Mouse (Mus musculus): ENCODE data around the gene Arid1b. TPM values are rescaled to one million over a fixed set of nuclear protein-coding genes. Genes with fewer than 3 reads are reported as not detected.

Gene Arid1b
- polyA plus RNA-seq, 1 experiment from 2014 or later, result 22.6 TPM

- Histone ChIP-seq H3K4me1 (ENCODE audit: control insufficient read depth, insufficient read depth, low read length) (peaks cover 44% of the 10 kb centered on the region), H3K36me3 (ENCODE audit: control insufficient read depth, insufficient read depth, low read length) (no peaks in the 10 kb centered on the region), H3K9ac (replicated peaks; ENCODE audit: low read depth, low read length) (no peak overlapping the region), H3K9me3 (ENCODE audit: control insufficient read depth, low read depth, low read length) (no peaks in the 10 kb centered on the region), H3K27me3 (ENCODE audit: control insufficient read depth, insufficient read depth, low read length) (no peaks in the 10 kb centered on the region), H3K4me3 (ENCODE audit: low read depth, low read length) (no peak overlapping the region), H3K4me2 (replicated peaks; ENCODE audit: low read depth, low read length) (no peak overlapping the region), H3K27ac (ENCODE audit: low read length) (no peak overlapping the region)
- WGBS, result 67% methylated on average over 2 of the region's 2 CpGs
- ATAC-seq (ENCODE audit: insufficient number of reproducible peaks, insufficient read depth, low FRiP score, low read depth), result no peak
These were observed 32.4 kb downstream of the Arid1b start for GRCm38 (mm10) chr17:5026578-5026977.

DNA sequence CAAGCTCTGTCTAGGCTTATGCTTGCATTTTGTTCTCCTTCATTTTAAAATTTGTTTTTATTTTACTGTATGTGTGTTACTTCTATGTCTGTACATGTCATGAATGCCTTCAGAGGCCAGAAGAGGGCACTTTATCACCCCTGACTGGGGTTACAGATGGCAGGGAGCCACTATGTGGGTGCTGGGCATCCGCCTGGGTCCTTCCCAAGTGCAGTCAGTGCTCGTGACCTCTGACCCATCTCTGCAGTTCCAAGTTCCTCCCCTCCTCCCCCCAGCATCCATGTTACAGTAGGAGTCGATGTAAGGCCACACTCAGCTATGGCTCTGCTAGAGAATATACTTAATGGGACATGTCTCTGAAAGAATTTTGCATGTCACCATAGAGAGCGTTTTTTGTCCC lies 35.0 kb downstream of the Arid1b start:
- ATAC-seq (ENCODE audit: insufficient number of reproducible peaks, insufficient read depth, low FRiP score, low read depth), result no peak
- Histone ChIP-seq H3K9me3 (ENCODE audit: control insufficient read depth, low read depth, low read length) (no peaks in the 10 kb centered on the region), H3K36me3 (ENCODE audit: control insufficient read depth, insufficient read depth, low read length) (no peaks in the 10 kb centered on the region), H3K9ac (replicated peaks; ENCODE audit: low read depth, low read length) (no peak overlapping the region), H3K4me2 (replicated peaks; ENCODE audit: low read depth, low read length) (no peak overlapping the region), H3K27me3 (ENCODE audit: control insufficient read depth, insufficient read depth, low read length) (no peaks in the 10 kb centered on the region), H3K4me3 (ENCODE audit: low read depth, low read length) (no peak overlapping the region), H3K27ac (ENCODE audit: low read length) (no peak overlapping the region), H3K4me1 (ENCODE audit: control insufficient read depth, insufficient read depth, low read length) (peaks cover 33% of the 10 kb centered on the region)
- 87% methylated on average over 4 of the region's 4 CpGs for WGBS

DNA sequence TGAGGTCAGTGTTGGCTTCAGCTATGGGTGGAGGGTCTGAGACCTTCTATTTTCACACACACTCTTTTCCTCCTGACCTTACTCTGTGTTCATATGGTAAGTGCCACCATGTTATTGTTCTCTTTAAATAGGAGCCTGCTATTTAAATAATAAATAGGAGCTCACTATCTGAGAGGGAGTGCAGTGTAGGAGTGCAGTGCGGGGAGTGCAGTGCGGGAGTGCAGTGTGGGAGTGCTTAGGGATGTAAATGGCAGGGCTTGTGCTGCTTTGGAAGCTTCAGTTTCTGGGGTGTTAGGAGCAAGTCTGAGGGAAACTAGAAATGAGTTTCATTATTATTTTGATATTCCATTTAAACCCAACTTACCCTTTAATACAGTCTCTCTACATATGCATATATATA lies 36.2 kb downstream of the Arid1b start:
- H3K9ac ChIP-seq (replicated peaks; ENCODE audit: low read depth, low read length), result no peak overlapping the region
- no peak overlapping the region for H3K27ac ChIP-seq (ENCODE audit: low read length)
- WGBS, result 68% methylated on average over 2 of the region's 2 CpGs
- H3K4me1 ChIP-seq (ENCODE audit: control insufficient read depth, insufficient read depth, low read length), result peaks cover 24% of the 10 kb centered on the region
- no peaks in the 10 kb centered on the region for H3K36me3 ChIP-seq (ENCODE audit: control insufficient read depth, insufficient read depth, low read length)
- H3K9me3 ChIP-seq (ENCODE audit: control insufficient read depth, low read depth, low read length), result no peaks in the 10 kb centered on the region
- no peak for ATAC-seq (ENCODE audit: insufficient number of reproducible peaks, insufficient read depth, low FRiP score, low read depth)
- no peaks in the 10 kb centered on the region for H3K27me3 ChIP-seq (ENCODE audit: control insufficient read depth, insufficient read depth, low read length)
- no peak overlapping the region for H3K4me3 ChIP-seq (ENCODE audit: low read depth, low read length)
- H3K4me2 ChIP-seq (replicated peaks; ENCODE audit: low read depth, low read length), result no peak overlapping the region

DNA sequence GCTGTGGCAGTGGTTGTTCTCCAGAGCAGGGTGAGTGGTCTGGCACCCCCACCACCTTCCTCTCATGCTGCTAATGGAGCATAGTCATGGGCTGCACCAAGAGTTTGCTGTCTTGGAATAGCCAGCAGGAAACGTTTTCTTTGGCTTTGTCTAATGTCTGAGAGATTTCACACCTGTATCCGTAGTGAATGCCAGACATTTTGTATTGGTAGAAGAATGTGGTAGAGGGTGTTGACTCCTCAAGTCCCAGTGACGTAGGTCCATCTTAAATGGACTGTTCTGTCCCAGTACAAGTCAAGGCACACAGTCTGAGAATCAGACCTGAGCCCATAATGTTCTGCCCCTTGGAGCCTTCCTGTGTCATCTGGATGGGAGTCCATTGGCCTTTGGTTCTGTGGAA lies 39.2 kb downstream of the Arid1b start:
- 64% methylated on average over 3 of the region's 3 CpGs for WGBS
- H3K27ac ChIP-seq (ENCODE audit: low read length), result no peak overlapping the region
- H3K4me1 ChIP-seq (ENCODE audit: control insufficient read depth, insufficient read depth, low read length), result peaks cover 35% of the 10 kb centered on the region
- H3K9me3 ChIP-seq (ENCODE audit: control insufficient read depth, low read depth, low read length), result no peaks in the 10 kb centered on the region
- no peaks in the 10 kb centered on the region for H3K36me3 ChIP-seq (ENCODE audit: control insufficient read depth, insufficient read depth, low read length)
- no peak overlapping the region for H3K4me3 ChIP-seq (ENCODE audit: low read depth, low read length)
- H3K27me3 ChIP-seq (ENCODE audit: control insufficient read depth, insufficient read depth, low read length), result no peaks in the 10 kb centered on the region
- no peak for ATAC-seq (ENCODE audit: insufficient number of reproducible peaks, insufficient read depth, low FRiP score, low read depth)
- H3K9ac ChIP-seq (replicated peaks; ENCODE audit: low read depth, low read length), result no peak overlapping the region
- H3K4me2 ChIP-seq (replicated peaks; ENCODE audit: low read depth, low read length), result no peak overlapping the region

DNA sequence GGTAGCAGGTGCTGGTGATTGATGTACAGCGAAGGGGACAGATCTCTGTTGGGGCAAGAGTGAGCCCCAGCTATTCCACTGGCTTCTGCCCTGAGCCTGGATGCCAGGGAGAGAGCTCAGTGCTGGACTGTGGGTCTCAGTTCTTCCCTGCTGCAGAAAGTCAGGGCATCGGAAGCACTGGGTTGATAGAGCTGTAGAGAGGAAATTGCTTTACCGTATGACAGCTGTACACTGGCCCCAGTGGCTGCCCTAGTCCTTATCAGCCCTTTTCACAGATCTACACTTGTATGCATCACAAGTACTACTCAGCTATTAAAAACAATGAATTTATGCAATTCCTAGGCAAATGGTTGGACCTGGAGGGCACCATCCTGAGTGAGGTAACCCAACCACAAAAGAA lies 40.1 kb downstream of the Arid1b start:
- Histone ChIP-seq H3K9me3 (ENCODE audit: control insufficient read depth, low read depth, low read length) (no peaks in the 10 kb centered on the region), H3K4me2 (replicated peaks; ENCODE audit: low read depth, low read length) (no peak overlapping the region), H3K36me3 (ENCODE audit: control insufficient read depth, insufficient read depth, low read length) (no peaks in the 10 kb centered on the region), H3K4me1 (ENCODE audit: control insufficient read depth, insufficient read depth, low read length) (peaks cover 38% of the 10 kb centered on the region), H3K27ac (ENCODE audit: low read length) (no peak overlapping the region), H3K9ac (replicated peaks; ENCODE audit: low read depth, low read length) (no peak overlapping the region), H3K27me3 (ENCODE audit: control insufficient read depth, insufficient read depth, low read length) (no peaks in the 10 kb centered on the region), H3K4me3 (ENCODE audit: low read depth, low read length) (no peak overlapping the region)
- WGBS, result 77% methylated on average over 3 of the region's 3 CpGs
- no peak for ATAC-seq (ENCODE audit: insufficient number of reproducible peaks, insufficient read depth, low FRiP score, low read depth)

DNA sequence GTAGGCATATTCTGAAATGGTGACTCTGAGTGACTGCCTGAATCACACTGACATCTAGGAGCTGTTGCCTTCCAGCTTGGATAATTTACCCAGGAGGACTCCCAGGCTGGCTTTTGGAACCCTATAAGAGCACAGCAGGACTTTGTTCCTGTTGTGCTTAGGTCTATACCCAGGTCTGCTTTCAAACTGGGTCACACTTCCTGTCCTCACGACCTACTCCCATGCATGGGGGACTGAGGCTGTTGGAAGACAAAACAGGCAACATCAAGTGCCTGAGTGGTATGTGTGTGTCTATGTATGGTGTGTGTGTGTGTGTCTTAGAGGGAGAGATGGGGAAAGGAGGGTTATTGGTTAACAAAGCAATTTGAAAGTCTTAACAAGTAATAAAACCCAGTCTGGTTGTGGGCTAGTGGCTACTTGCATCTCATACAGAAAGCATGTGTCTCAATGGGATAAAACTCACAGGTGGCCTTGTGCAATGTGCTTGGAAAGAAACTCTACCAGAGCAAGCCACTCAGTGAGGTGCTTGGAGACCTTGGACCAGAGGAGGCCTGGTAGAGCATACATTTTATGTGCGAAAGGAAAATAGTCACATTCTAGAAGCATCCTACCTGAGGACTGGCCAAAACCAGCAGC lies 42.2 kb downstream of the Arid1b start:
- 61% methylated on average over 2 of the region's 2 CpGs for WGBS
- Histone ChIP-seq H3K9ac (replicated peaks; ENCODE audit: low read depth, low read length) (no peak overlapping the region), H3K9me3 (ENCODE audit: control insufficient read depth, low read depth, low read length) (no peaks in the 10 kb centered on the region), H3K4me2 (replicated peaks; ENCODE audit: low read depth, low read length) (no peak overlapping the region), H3K27me3 (ENCODE audit: control insufficient read depth, insufficient read depth, low read length) (no peaks in the 10 kb centered on the region), H3K27ac (ENCODE audit: low read length) (no peak overlapping the region; the same call in 1 of the 2 replicates), H3K4me3 (ENCODE audit: low read depth, low read length) (no peak overlapping the region), H3K36me3 (ENCODE audit: control insufficient read depth, insufficient read depth, low read length) (peaks cover 3% of the 10 kb centered on the region; the same call in 1 of the 2 replicates), H3K4me1 (ENCODE audit: control insufficient read depth, insufficient read depth, low read length) (peaks cover 26% of the 10 kb centered on the region)
- ATAC-seq (ENCODE audit: insufficient number of reproducible peaks, insufficient read depth, low FRiP score, low read depth), result no peak

DNA sequence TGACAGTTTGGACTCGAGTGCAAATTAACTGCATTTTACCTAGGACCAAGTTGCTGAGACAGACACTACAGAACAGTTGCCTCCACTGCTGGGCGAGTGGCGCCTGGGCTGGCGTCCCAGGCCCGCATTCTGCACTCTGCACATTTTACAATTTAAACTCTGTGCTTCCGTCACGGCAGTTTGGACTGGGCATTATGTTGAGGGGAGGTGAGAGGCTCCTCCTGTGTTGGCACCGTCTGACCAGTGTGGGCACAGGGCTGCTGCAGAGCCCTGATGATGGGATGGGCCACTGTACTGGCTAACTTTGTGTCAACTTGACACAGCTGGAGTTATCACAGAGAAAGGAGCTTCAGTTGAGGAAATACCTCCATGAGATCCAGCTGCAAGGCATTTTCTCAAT lies 43.1 kb downstream of the Arid1b start:
- H3K9me3 ChIP-seq (ENCODE audit: control insufficient read depth, low read depth, low read length), result no peaks in the 10 kb centered on the region
- peaks cover 3% of the 10 kb centered on the region; the same call in 1 of the 2 replicates for H3K36me3 ChIP-seq (ENCODE audit: control insufficient read depth, insufficient read depth, low read length)
- H3K27me3 ChIP-seq (ENCODE audit: control insufficient read depth, insufficient read depth, low read length), result no peaks in the 10 kb centered on the region
- H3K4me3 ChIP-seq (ENCODE audit: low read depth, low read length), result no peak overlapping the region
- 84% methylated on average over 8 of the region's 8 CpGs for WGBS
- no peak overlapping the region for H3K4me2 ChIP-seq (replicated peaks; ENCODE audit: low read depth, low read length)
- peaks cover 26% of the 10 kb centered on the region for H3K4me1 ChIP-seq (ENCODE audit: control insufficient read depth, insufficient read depth, low read length)
- H3K27ac ChIP-seq (ENCODE audit: low read length), result no peak overlapping the region
- ATAC-seq (ENCODE audit: insufficient number of reproducible peaks, insufficient read depth, low FRiP score, low read depth), result no peak
- no peak overlapping the region for H3K9ac ChIP-seq (replicated peaks; ENCODE audit: low read depth, low read length)

DNA sequence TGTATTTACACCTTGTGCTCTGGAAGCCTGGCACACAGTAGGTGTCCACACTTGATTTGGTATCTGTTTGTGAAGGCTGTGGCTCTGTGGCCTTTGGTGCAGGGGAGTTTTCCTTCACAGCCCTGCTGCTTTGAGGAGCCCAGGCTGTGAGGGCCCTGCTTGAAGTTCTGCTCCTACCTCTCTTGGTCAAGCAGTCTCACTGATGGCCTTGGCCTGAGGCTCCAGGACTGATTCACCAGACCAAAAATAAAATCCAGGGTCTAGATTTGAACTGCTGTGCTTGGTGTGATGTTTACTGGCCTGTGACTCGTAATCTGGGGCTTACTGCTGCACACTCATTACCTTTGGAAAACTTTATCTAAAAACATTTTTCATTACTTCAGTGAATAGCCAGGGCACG lies 45.7 kb downstream of the Arid1b start:
- 69% methylated on average over 2 of the region's 2 CpGs for WGBS
- H3K36me3 ChIP-seq (ENCODE audit: control insufficient read depth, insufficient read depth, low read length), result peaks cover 3% of the 10 kb centered on the region; the same call in 1 of the 2 replicates
- no peaks in the 10 kb centered on the region for H3K9me3 ChIP-seq (ENCODE audit: control insufficient read depth, low read depth, low read length)
- H3K27ac ChIP-seq (ENCODE audit: low read length), result no peak overlapping the region
- peaks cover 18% of the 10 kb centered on the region; the same call in 1 of the 2 replicates for H3K4me1 ChIP-seq (ENCODE audit: control insufficient read depth, insufficient read depth, low read length)
- no peak overlapping the region for H3K4me3 ChIP-seq (ENCODE audit: low read depth, low read length)
- no peak for ATAC-seq (ENCODE audit: insufficient number of reproducible peaks, insufficient read depth, low FRiP score, low read depth)
- H3K27me3 ChIP-seq (ENCODE audit: control insufficient read depth, insufficient read depth, low read length), result no peaks in the 10 kb centered on the region
- H3K9ac ChIP-seq (replicated peaks; ENCODE audit: low read depth, low read length), result no peak overlapping the region
- H3K4me2 ChIP-seq (replicated peaks; ENCODE audit: low read depth, low read length), result no peak overlapping the region

- no peak overlapping the region for H3K4me3 ChIP-seq (ENCODE audit: low read depth, low read length)
- H3K36me3 ChIP-seq (ENCODE audit: control insufficient read depth, insufficient read depth, low read length), result peaks cover 3% of the 10 kb centered on the region; the same call in 1 of the 2 replicates
- no peak overlapping the region for H3K9ac ChIP-seq (replicated peaks; ENCODE audit: low read depth, low read length)
- no peaks in the 10 kb centered on the region for H3K9me3 ChIP-seq (ENCODE audit: control insufficient read depth, low read depth, low read length)
- H3K4me2 ChIP-seq (replicated peaks; ENCODE audit: low read depth, low read length), result no peak overlapping the region
- H3K27ac ChIP-seq (ENCODE audit: low read length), result no peak overlapping the region
- no peaks in the 10 kb centered on the region for H3K27me3 ChIP-seq (ENCODE audit: control insufficient read depth, insufficient read depth, low read length)
- peaks cover 4% of the 10 kb centered on the region; the same call in 1 of the 2 replicates for H3K4me1 ChIP-seq (ENCODE audit: control insufficient read depth, insufficient read depth, low read length)
- 82% methylated on average over 7 of the region's 7 CpGs for WGBS
- ATAC-seq (ENCODE audit: insufficient number of reproducible peaks, insufficient read depth, low FRiP score, low read depth), result no peak
These were observed 49.7 kb downstream of the Arid1b start for GRCm38 (mm10) chr17:5043871-5044270.

Data from stomach, embryonic 14.5 days (tissue).